Mouse (Mus musculus): ENCODE measurements around the gene Otof.

DNA sequence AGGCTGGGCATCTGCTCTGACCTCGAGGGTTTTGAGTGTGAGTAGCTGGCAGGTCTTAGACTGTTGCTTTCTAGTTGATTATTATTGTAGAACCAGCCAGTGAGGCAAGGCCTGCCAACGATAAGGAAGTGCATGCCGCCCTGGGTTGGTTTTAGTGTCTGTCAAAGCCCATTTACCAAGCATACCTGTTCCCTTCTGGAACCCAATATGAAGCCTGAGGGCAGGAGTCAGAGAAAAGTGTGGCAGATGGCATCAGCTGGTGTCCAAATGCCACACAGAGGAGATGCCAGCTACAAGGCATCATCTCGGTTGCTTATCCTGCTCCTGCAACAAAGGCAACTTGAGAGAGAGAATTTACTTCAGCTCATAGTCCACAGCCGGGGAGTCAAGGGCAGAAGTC is 120.9 kb downstream of the Otof start:
- TF ChIP-seq CTCF (conservative IDR thresholded peaks at IDR 0.05; ENCODE audit: low read length): no peak
- no peak for TF ChIP-seq POU5F1 (IDR thresholded peaks at IDR 0.05; ENCODE audit: borderline replicate concordance, low read length)
- TF ChIP-seq NANOG (IDR thresholded peaks at IDR 0.05; ENCODE audit: borderline replicate concordance, low read length): no peak
